Mouse (Mus musculus): ENCODE measurements at regions not wholly inside any gene's neighbourhood (a gene's known extent, or its start where the extent isn't known, plus 50 kb on each side); places are given as distances from the start of the nearest gene placed in this dataset.
"Not testable (repeated sequence)": the region's sequence is repeated elsewhere in the genome, so short reads cannot be mapped to it uniquely, and the experiment has no call there.

- DNase-seq; H3K9me3 ChIP-seq (ENCODE audit: control insufficient read depth, low read length); ATAC-seq (ENCODE audit: low FRiP score, low TSS enrichment); H3K4me1 ChIP-seq (ENCODE audit: control insufficient read depth, insufficient read depth, low read length); H3K27ac ChIP-seq (replicated peaks; ENCODE audit: low read depth, low read length); H3K4me3 ChIP-seq (replicated peaks; ENCODE audit: low read depth, low read length); H3K9ac ChIP-seq (replicated peaks; ENCODE audit: low read length); H3K36me3 ChIP-seq (ENCODE audit: control insufficient read depth, insufficient read depth, low read length); H3K4me2 ChIP-seq (ENCODE audit: low read length); H3K27me3 ChIP-seq (ENCODE audit: control insufficient read depth, insufficient read depth, low read length): not testable (repeated sequence)
- 92% methylated on average over 6 of the region's 11 CpGs for WGBS
These were observed 211.5 kb downstream of the Gm15319 start for GRCm38 (mm10) chr8:20151317-20152047.

- H3K4me2 ChIP-seq (ENCODE audit: low read length); H3K27ac ChIP-seq (replicated peaks; ENCODE audit: low read depth, low read length): not testable (repeated sequence)
These were observed 208.9 kb downstream of the Gm15319 start for GRCm38 (mm10) chr8:20154091-20154490.

More at GRCm38 (mm10) chr8:20154091-20154490, 208.9 kb downstream of the Gm15319 start:
- ATAC-seq (ENCODE audit: low FRiP score, low TSS enrichment); H3K4me1 ChIP-seq (ENCODE audit: control insufficient read depth, insufficient read depth, low read length); H3K27me3 ChIP-seq (ENCODE audit: control insufficient read depth, insufficient read depth, low read length); H3K36me3 ChIP-seq (ENCODE audit: control insufficient read depth, insufficient read depth, low read length); H3K4me3 ChIP-seq (replicated peaks; ENCODE audit: low read depth, low read length); H3K9ac ChIP-seq (replicated peaks; ENCODE audit: low read length); H3K9me3 ChIP-seq (ENCODE audit: control insufficient read depth, low read length); DNase-seq: not testable (repeated sequence)
- WGBS = 100% methylated on average over 1 of the region's 1 CpGs

Data from midbrain, embryonic 14.5 days (tissue).